Mouse (Mus musculus) midbrain, embryonic 14.5 days (tissue): ENCODE data around the gene Sod2. TPM values are rescaled to one million over a fixed set of nuclear protein-coding genes. Genes with fewer than 3 reads are reported as not detected.
"Not testable (repeated sequence)": the region's sequence is repeated elsewhere in the genome, so short reads cannot be mapped to it uniquely, and the experiment has no call there.

ENCODE experiments used
- ATAC-seq: fragments of 200-750 bp; cut with Nextera tagmentation; 2 replicates; pipeline ENCODE4 v1.8.0; 2017; ENCODE audit warnings: moderate number of reproducible peaks, moderate library complexity; ENCODE audit not compliant: low FRiP score, low TSS enrichment
- DNase-seq: peaks from one replicate; pipeline ENCODE4 v3.0.0-alpha.2; 2015
- H3K27ac ChIP-seq: fragments of 300-500 bp; sonication (generic); replicated peaks from 2 replicates; pipeline ENCODE4 v1.5.1; 2014; ENCODE audit warnings: mild to moderate bottlenecking, low read depth, low read length, moderate library complexity
- H3K27me3 ChIP-seq: fragments of 300-500 bp; sonication (generic); 2 replicates; pipeline ENCODE4 v1.6.1; 2014; ENCODE audit warnings: low read length, control low read depth, mixed read lengths; ENCODE audit not compliant: control insufficient read depth, insufficient read depth
- H3K36me3 ChIP-seq: fragments of 300-500 bp; sonication (generic); 2 replicates; pipeline ENCODE4 v1.6.1; 2014; ENCODE audit warnings: low read length, control low read depth; ENCODE audit not compliant: control insufficient read depth, insufficient read depth
- H3K4me1 ChIP-seq: fragments of 300-500 bp; sonication (generic); 2 replicates; pipeline ENCODE4 v1.6.1; 2014; ENCODE audit warnings: mild to moderate bottlenecking, antibody characterized with exemption, low read length, control low read depth; ENCODE audit not compliant: control insufficient read depth, insufficient read depth
- H3K4me2 ChIP-seq: fragments of 300-500 bp; sonication (generic); 2 replicates; pipeline ENCODE4 v1.6.1; 2014; ENCODE audit warnings: mild to moderate bottlenecking, low read length, moderate library complexity
- H3K4me3 ChIP-seq: fragments of 300-500 bp; sonication (generic); replicated peaks from 2 replicates; pipeline ENCODE4 v1.5.1; 2014; ENCODE audit warnings: low read depth, low read length
- H3K9ac ChIP-seq: fragments of 300-500 bp; sonication (generic); replicated peaks from 2 replicates; pipeline ENCODE4 v1.6.1; 2014; ENCODE audit warnings: mild to moderate bottlenecking, low read length, moderate library complexity
- H3K9me3 ChIP-seq: fragments of 300-500 bp; sonication (generic); 2 replicates; pipeline ENCODE4 v1.6.1; 2016; ENCODE audit warnings: low read length, control low read depth, mixed read lengths; ENCODE audit not compliant: control insufficient read depth
- WGBS: fragments of 180-500 bp; shearing (Covaris S2); extraction: QIAGEN DNeasy Blood & Tissue Kit; methylation state at CpG from one replicate; pipeline ENCODE4 v1.1.7; 2014; 5-methylcytosine and 5-hydroxymethylcytosine counted together
- polyA plus RNA-seq: library from polyadenylated mRNA; unstranded; fragments of >200 nt; fragmentation: Nextera tagmentation; extraction: Ambion mirVana; gene quantifications from 2 replicates; pipeline ENCODE4 v1.2.1, GENCODE M21; 2014

Sod2 gene
- polyA plus RNA-seq, 1 experiment from 2014 or later: 144 TPM

- ATAC-seq (peak; percentile 80; the same call in 1 of the 2 replicates), DNase-seq (peak; percentile 84)
- H3K9me3 ChIP-seq, H3K4me3 ChIP-seq, H3K4me2 ChIP-seq, H3K9ac ChIP-seq, H3K4me1 ChIP-seq, H3K36me3 ChIP-seq, H3K27ac ChIP-seq, H3K27me3 ChIP-seq: not testable (repeated sequence)
- 5% methylated on average over 3 of the region's 4 CpGs for WGBS
These were observed 37.4 kb downstream of the Sod2 start for GRCm38 (mm10) chr17:13043846-13044673.

DNA sequence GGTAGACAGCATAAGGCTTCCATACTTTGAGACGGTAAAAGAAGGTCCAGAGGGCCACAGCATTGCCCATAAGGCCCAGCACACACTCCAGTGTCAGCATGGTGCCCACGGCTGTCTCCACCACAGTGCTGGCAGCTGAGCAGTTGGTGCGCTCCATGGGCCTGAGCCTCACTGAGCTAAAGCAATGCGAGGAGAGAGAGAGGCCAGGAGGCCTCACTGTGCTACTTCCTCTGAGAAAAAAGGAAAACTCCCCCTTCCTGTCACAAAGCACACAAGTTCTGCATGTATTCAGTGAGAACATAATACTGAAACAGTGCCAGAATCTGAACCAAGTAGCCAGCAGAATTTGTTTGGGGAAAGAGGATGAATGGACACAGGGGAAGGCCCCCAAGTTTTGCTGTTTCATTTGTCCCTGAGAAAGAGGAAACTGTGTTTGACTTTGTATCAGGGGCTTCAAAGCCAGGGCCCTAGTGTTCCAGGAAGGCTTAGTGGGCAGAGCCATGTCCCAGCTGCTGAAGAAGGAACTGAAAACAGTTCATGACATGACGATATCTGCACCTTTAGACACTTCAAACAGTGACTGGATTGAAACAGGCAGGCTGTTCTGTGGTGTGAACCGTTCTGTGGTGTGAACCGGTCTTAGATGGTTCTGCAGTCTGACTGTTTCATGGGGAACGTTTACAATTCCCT is 45.6 kb downstream of the Sod2 start, which contains the start of gene Gpr31b:
Gene Gpr31b, minus strand, starts transcription at position 173 of the 690 bp plus-strand sequence.
- H3K9me3 ChIP-seq, H3K9ac ChIP-seq, H3K4me2 ChIP-seq, ATAC-seq, H3K4me1 ChIP-seq, H3K27ac ChIP-seq, H3K27me3 ChIP-seq, H3K4me3 ChIP-seq, DNase-seq, H3K36me3 ChIP-seq: not testable (repeated sequence)
- 86% methylated on average over 1 of the region's 8 CpGs for WGBS

GRCm38 (mm10) chr17:13060804-13061203 is 54.2 kb downstream of the Sod2 start, which contains the start of gene Tcp10b:
TSS of gene Tcp10b (plus strand) at chr17:13061104.
- H3K9ac ChIP-seq, H3K27me3 ChIP-seq, H3K4me3 ChIP-seq, DNase-seq, H3K4me2 ChIP-seq, H3K4me1 ChIP-seq, H3K9me3 ChIP-seq, H3K36me3 ChIP-seq, ATAC-seq, H3K27ac ChIP-seq: not testable (repeated sequence)
- 95% methylated on average over 4 of the region's 4 CpGs for WGBS

- 87% methylated on average over 4 of the region's 7 CpGs for WGBS
- not testable (repeated sequence) for H3K4me1 ChIP-seq, H3K27me3 ChIP-seq, H3K4me2 ChIP-seq, H3K9me3 ChIP-seq, DNase-seq, H3K4me3 ChIP-seq, H3K27ac ChIP-seq, H3K9ac ChIP-seq, H3K36me3 ChIP-seq, ATAC-seq
These were observed 56.2 kb downstream of the Sod2 start for GRCm38 (mm10) chr17:13062882-13063281.

- 86% methylated on average over 1 of the region's 4 CpGs for WGBS
- H3K4me1 ChIP-seq, H3K27me3 ChIP-seq, H3K9ac ChIP-seq, H3K4me3 ChIP-seq, H3K27ac ChIP-seq, ATAC-seq, H3K4me2 ChIP-seq, H3K36me3 ChIP-seq, H3K9me3 ChIP-seq, DNase-seq: not testable (repeated sequence)
These were observed 61.3 kb downstream of the Sod2 start for GRCm38 (mm10) chr17:13067864-13068385.

DNA sequence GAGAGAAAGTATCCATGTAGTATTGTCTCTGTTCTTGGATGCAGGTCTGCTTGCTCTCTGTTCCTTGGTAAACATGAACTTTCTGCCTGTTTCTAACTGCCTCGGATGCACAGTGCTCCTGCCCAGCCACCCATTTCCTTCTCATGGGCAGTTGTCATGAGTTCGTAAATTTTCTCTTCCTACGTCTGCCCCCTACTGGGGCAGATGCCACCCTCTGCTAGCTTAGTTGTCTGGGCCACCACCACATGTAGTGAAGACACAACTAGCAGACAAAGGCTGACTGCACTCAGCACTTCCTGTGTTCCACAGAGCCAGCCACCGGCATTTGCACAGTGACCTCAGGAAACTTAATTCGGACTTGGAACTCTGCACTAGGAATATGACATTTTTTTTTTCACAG is 62.6 kb downstream of the Sod2 start:
- not testable (repeated sequence) for H3K27ac ChIP-seq, DNase-seq, H3K36me3 ChIP-seq, H3K9ac ChIP-seq, H3K4me2 ChIP-seq, H3K27me3 ChIP-seq, H3K4me1 ChIP-seq, ATAC-seq, H3K4me3 ChIP-seq, H3K9me3 ChIP-seq
- WGBS: 74% methylated on average over 3 of the region's 5 CpGs

Other genes starting within 250 kb of the Sod2 start
- gene Igf2r, start 237.2 kb upstream of the Sod2 start, polyA plus RNA-seq: 9.2 and 13.4 TPM in 2 replicates
- gene Mas1, start 138.7 kb upstream of the Sod2 start, polyA plus RNA-seq: 0.12 TPM in 1 of 2 replicates, not detected in the other
- gene Mrgprh, start 130.8 kb upstream of the Sod2 start, polyA plus RNA-seq: not detected in 2 replicates
- gene Pnldc1, start 96.6 kb upstream of the Sod2 start, polyA plus RNA-seq: 3.1 and 3.7 TPM in 2 replicates
- gene Tcp1, start 91.1 kb upstream of the Sod2 start, polyA plus RNA-seq: 356 and 462 TPM in 2 replicates
- gene Mrpl18, start 90.5 kb upstream of the Sod2 start, polyA plus RNA-seq: 117 and 127 TPM in 2 replicates
- gene Acat3, start 66.2 kb upstream of the Sod2 start, polyA plus RNA-seq: 0.32 and 0.53 TPM in 2 replicates
- 223 and 257 TPM in 2 replicates for gene Acat2, start 46.1 kb upstream of the Sod2 start, polyA plus RNA-seq
- gene Wtap, start 12.7 kb upstream of the Sod2 start, polyA plus RNA-seq: 147 and 150 TPM in 2 replicates
- not detected in 2 replicates for gene Gpr31b, start 45.5 kb downstream of the Sod2 start, polyA plus RNA-seq
- 0.18 and 0.45 TPM in 2 replicates for gene Tcp10b, start 54.3 kb downstream of the Sod2 start, polyA plus RNA-seq
- not detected in 2 replicates for gene Unc93a, start 125.0 kb downstream of the Sod2 start, polyA plus RNA-seq
- gene Smok2a, start 214.3 kb downstream of the Sod2 start, polyA plus RNA-seq: not detected in 2 replicates
- not detected in 2 replicates for gene Smok2b, start 223.4 kb downstream of the Sod2 start, polyA plus RNA-seq